Mouse (Mus musculus): ENCODE measurements around the gene Mdm2. TPM values are rescaled to one million over a fixed set of nuclear protein-coding genes. Genes with fewer than 3 reads are reported as not detected.
A peak's percentile ranks its signal among the peaks of the same experiment; 100 is the strongest.

The Mdm2 gene
- polyA plus RNA-seq, 1 experiment from 2014 or later, result 48.4 TPM

DNA sequence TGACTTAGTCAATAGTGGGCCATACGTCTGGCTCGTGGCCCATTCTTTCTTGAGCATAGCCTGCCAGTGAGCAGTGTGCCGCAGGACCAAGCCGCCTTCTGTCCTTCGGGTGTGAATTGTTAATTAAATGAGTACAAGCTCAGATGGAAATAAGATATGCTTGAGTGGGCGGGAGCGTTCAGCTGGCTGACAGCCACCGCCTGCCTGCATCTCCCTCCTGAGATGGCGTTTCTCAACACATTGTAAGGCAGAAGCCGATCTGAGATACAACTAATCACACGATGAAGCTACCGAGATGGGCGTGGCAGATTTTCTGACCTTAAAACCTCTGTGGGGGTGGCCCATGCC lies 63.4 kb downstream of the Mdm2 start:
- Histone ChIP-seq H3K9ac (no peak overlapping the region), H3K27me3 (ENCODE audit: control insufficient read depth, insufficient read depth, low read length) (no peaks in the 10 kb centered on the region), H3K36me3 (replicated peaks; ENCODE audit: control insufficient read depth, insufficient read depth) (no peaks in the 10 kb centered on the region), H3K4me2 (replicated peaks) (peak overlapping the region; percentile 11; the same call in 1 of the 2 replicates), H3K4me1 (replicated peaks; ENCODE audit: control insufficient read depth, insufficient read depth, low read length) (0 out of 2 replicates have a peak, but pooled peaks cover 9% of the 10 kb centered on the region), H3K4me3 (replicated peaks; ENCODE audit: low read length) (no peak overlapping the region), H3K27ac (no peak overlapping the region), H3K9me3 (ENCODE audit: control insufficient read depth, low read length) (no peaks in the 10 kb centered on the region)
- WGBS, result 22% methylated on average over 13 of the region's 13 CpGs
- ATAC-seq (ENCODE audit: low FRiP score) (peak; percentile 76; the same call in 1 of the 2 replicates), DNase-seq (ENCODE audit: low spot score) (peak; percentile 51)

DNA sequence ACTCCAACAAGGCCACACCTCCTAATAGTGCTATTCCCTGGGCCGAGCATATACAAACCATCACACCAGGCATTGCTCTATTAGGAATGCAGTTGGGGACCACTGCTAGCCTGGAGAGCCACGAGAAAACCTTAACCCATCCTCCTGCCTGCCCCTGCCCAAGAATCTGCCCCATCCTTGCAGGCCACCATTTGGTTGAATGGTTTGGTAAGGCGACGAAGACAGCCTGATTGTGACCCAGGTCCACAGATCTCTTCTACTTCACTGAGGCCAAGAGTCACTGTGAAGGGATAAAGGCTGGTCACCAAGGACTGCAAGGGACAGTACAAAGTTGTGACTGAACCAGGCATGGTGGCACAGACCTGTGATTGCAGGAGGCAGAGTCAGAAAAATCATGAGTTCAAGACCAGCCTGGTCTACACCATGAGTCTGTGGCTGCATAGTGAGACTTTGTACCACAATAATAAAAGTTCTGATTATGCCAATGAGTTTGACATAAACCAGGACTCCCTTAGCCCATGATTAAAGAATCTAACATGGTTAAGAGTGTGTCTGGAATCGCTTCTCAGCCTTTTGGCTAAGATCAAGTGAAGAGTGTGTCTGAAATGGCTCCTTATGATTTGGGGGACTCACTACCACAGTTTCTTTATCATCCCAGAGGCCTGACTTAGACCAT lies 63.9 kb downstream of the Mdm2 start:
- DNase-seq (ENCODE audit: low spot score) (no peak), ATAC-seq (ENCODE audit: low FRiP score) (no peak)
- no peak overlapping the region for H3K27ac ChIP-seq
- H3K27me3 ChIP-seq (ENCODE audit: control insufficient read depth, insufficient read depth, low read length), result no peaks in the 10 kb centered on the region
- peak overlapping the region; percentile 11; the same call in 1 of the 2 replicates for H3K4me2 ChIP-seq (replicated peaks)
- 0 out of 2 replicates have a peak, but pooled peaks cover 9% of the 10 kb centered on the region for H3K4me1 ChIP-seq (replicated peaks; ENCODE audit: control insufficient read depth, insufficient read depth, low read length)
- no peaks in the 10 kb centered on the region for H3K9me3 ChIP-seq (ENCODE audit: control insufficient read depth, low read length)
- H3K4me3 ChIP-seq (replicated peaks; ENCODE audit: low read length), result no peak overlapping the region
- 90% methylated on average over 5 of the region's 5 CpGs for WGBS
- no peak overlapping the region for H3K9ac ChIP-seq
- no peaks in the 10 kb centered on the region for H3K36me3 ChIP-seq (replicated peaks; ENCODE audit: control insufficient read depth, insufficient read depth)

DNA sequence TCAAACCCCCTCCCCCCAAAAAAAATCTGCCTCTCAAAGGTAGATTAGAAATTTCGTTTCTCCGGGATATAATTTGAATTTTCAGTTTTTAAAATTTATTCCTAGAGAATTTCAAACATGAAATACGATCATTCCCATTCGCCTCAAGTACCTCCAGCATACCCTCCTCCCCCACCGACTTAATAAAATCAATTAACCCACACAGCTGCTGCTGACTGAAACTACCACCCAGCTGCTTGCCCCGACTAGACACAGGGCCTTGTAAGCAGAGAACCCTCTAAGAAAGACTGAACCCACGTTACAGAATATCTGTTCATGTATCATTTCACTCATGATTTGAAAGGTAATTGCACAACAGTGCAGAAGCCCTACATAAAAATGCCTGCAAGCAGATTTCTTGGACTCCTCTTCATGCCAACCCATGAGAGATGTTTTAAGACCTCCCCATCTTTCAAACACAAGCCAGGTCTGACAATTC lies 65.0 kb downstream of the Mdm2 start:
- Histone ChIP-seq H3K9me3 (ENCODE audit: control insufficient read depth, low read length) (no peaks in the 10 kb centered on the region), H3K4me3 (replicated peaks; ENCODE audit: low read length) (no peak overlapping the region), H3K4me2 (replicated peaks) (no peak overlapping the region), H3K27ac (no peak overlapping the region), H3K9ac (no peak overlapping the region), H3K4me1 (replicated peaks; ENCODE audit: control insufficient read depth, insufficient read depth, low read length) (0 out of 2 replicates have a peak, but pooled peaks cover 9% of the 10 kb centered on the region), H3K27me3 (ENCODE audit: control insufficient read depth, insufficient read depth, low read length) (no peaks in the 10 kb centered on the region), H3K36me3 (replicated peaks; ENCODE audit: control insufficient read depth, insufficient read depth) (no peaks in the 10 kb centered on the region)
- 66% methylated on average over 7 of the region's 7 CpGs for WGBS
- no peak for DNase-seq (ENCODE audit: low spot score)
- ATAC-seq (ENCODE audit: low FRiP score), result no peak

DNA sequence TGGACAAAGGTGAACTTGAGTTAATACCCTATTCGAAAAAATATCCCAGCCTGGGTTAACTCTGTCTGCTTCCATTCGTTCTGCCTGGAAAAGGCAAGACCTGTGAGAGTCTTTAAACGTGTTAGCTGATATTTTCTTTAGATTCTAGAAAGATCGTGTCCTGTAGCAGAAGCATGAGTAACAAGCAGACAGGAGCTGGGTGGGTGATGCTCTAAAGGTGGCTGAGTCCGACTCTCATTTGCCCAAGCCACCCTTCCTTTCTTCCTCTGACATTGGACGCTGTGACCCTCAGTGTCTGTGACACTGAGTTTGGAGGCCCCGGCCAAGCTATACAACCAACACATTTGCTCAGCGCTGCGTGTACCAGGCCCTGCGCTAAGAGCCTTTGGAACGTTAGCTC lies 65.7 kb downstream of the Mdm2 start:
- Histone ChIP-seq H3K4me3 (replicated peaks; ENCODE audit: low read length) (no peak overlapping the region), H3K4me2 (replicated peaks) (no peak overlapping the region), H3K9me3 (ENCODE audit: control insufficient read depth, low read length) (no peaks in the 10 kb centered on the region), H3K27ac (no peak overlapping the region), H3K9ac (no peak overlapping the region), H3K27me3 (ENCODE audit: control insufficient read depth, insufficient read depth, low read length) (no peaks in the 10 kb centered on the region), H3K4me1 (replicated peaks; ENCODE audit: control insufficient read depth, insufficient read depth, low read length) (0 out of 2 replicates have a peak, but pooled peaks cover 9% of the 10 kb centered on the region), H3K36me3 (replicated peaks; ENCODE audit: control insufficient read depth, insufficient read depth) (no peaks in the 10 kb centered on the region)
- ATAC-seq (ENCODE audit: low FRiP score), result no peak
- 91% methylated on average over 11 of the region's 11 CpGs for WGBS
- DNase-seq (ENCODE audit: low spot score), result no peak

DNA sequence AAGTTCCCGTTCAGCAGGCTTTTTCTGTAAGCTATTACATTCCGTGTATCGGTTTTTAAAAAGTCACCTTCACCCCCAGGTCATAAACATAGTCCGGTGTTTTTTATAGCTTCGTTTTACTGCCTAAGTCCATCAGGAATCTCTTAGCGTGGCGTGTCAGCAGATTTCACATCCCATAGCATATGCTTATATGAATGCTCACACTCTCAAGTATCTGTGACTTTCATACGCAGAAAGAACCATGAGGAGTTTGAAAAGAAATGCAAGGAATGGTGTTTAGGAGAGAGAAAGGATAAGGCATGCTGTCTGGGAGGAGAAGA lies 66.2 kb downstream of the Mdm2 start:
- Histone ChIP-seq H3K4me3 (replicated peaks; ENCODE audit: low read length) (no peak overlapping the region), H3K27ac (no peak overlapping the region), H3K27me3 (ENCODE audit: control insufficient read depth, insufficient read depth, low read length) (no peaks in the 10 kb centered on the region), H3K36me3 (replicated peaks; ENCODE audit: control insufficient read depth, insufficient read depth) (no peaks in the 10 kb centered on the region), H3K9me3 (ENCODE audit: control insufficient read depth, low read length) (no peaks in the 10 kb centered on the region), H3K4me2 (replicated peaks) (no peak overlapping the region), H3K4me1 (replicated peaks; ENCODE audit: control insufficient read depth, insufficient read depth, low read length) (0 out of 2 replicates have a peak, but pooled peaks cover 9% of the 10 kb centered on the region), H3K9ac (no peak overlapping the region)
- WGBS, result 87% methylated on average over 8 of the region's 8 CpGs
- DNase-seq (ENCODE audit: low spot score), result no peak
- no peak for ATAC-seq (ENCODE audit: low FRiP score)

DNA sequence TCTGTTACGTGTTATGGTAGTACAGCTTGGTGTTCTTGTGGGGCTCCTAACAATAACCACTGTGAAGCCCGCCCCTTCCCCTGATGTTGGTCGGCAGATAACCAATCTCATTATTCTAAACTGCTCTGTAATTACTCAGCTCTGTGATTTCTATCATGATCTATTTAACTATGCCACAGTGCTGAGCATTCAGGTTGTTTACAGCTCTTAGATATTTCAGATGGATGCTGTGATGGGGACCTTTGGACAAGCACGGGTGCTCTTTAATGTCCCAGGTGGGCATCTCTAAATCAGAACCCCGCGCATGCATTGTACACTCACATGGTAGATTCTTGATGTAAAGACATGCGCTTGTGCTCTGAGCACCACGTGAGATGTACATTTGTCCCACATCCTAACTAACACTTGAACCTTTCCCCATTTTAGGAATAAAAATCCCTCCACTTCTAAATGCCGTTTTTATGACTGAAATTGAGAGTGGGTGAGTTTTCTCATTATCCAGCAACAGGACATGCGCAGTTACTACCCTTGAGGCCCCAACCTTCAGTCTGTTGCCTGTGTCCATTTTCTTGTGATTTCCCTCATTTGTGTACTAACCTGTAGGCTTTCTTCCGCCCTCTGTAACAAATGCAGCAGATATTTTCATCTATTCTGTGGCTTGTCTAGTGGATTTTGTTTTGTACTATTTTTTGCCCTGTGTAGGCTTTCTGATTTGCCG lies 66.7 kb downstream of the Mdm2 start:
- DNase-seq (ENCODE audit: low spot score), result no peak
- H3K4me1 ChIP-seq (replicated peaks; ENCODE audit: control insufficient read depth, insufficient read depth, low read length), result 0 out of 2 replicates have a peak, but pooled peaks cover 9% of the 10 kb centered on the region
- no peak overlapping the region for H3K4me2 ChIP-seq (replicated peaks)
- WGBS, result 86% methylated on average over 12 of the region's 12 CpGs
- H3K27me3 ChIP-seq (ENCODE audit: control insufficient read depth, insufficient read depth, low read length), result no peaks in the 10 kb centered on the region
- H3K9ac ChIP-seq, result no peak overlapping the region
- no peaks in the 10 kb centered on the region for H3K36me3 ChIP-seq (replicated peaks; ENCODE audit: control insufficient read depth, insufficient read depth)
- no peaks in the 10 kb centered on the region for H3K9me3 ChIP-seq (ENCODE audit: control insufficient read depth, low read length)
- no peak overlapping the region for H3K27ac ChIP-seq
- ATAC-seq (ENCODE audit: low FRiP score), result no peak
- H3K4me3 ChIP-seq (replicated peaks; ENCODE audit: low read length), result no peak overlapping the region

DNA sequence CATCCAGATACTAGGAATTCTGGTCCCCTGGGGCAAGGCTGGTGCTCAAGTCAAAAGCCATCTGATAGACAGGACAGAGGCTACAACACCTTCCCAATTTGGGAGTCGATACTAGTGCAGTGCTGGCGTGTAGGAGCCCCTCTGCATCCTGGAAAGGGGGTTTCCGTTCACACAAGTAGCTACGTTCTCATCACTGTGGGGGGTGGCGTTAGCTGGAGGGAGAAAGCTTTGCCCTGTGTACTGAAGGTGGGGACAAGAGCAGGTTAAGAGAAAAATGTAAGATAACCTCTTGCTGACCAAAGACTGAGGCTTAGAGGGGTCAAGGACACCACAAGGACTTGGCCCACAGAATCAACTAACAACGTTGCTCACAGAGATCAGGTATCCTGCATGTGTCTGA lies 67.3 kb downstream of the Mdm2 start:
- Histone ChIP-seq H3K27ac (no peak overlapping the region), H3K4me2 (replicated peaks) (no peak overlapping the region), H3K4me1 (replicated peaks; ENCODE audit: control insufficient read depth, insufficient read depth, low read length) (0 out of 2 replicates have a peak, but pooled peaks cover 9% of the 10 kb centered on the region), H3K9ac (no peak overlapping the region), H3K27me3 (ENCODE audit: control insufficient read depth, insufficient read depth, low read length) (no peaks in the 10 kb centered on the region), H3K4me3 (replicated peaks; ENCODE audit: low read length) (no peak overlapping the region), H3K9me3 (ENCODE audit: control insufficient read depth, low read length) (no peaks in the 10 kb centered on the region), H3K36me3 (replicated peaks; ENCODE audit: control insufficient read depth, insufficient read depth) (no peaks in the 10 kb centered on the region)
- DNase-seq (ENCODE audit: low spot score) (no peak), ATAC-seq (ENCODE audit: low FRiP score) (no peak)
- 85% methylated on average over 6 of the region's 6 CpGs for WGBS

DNA sequence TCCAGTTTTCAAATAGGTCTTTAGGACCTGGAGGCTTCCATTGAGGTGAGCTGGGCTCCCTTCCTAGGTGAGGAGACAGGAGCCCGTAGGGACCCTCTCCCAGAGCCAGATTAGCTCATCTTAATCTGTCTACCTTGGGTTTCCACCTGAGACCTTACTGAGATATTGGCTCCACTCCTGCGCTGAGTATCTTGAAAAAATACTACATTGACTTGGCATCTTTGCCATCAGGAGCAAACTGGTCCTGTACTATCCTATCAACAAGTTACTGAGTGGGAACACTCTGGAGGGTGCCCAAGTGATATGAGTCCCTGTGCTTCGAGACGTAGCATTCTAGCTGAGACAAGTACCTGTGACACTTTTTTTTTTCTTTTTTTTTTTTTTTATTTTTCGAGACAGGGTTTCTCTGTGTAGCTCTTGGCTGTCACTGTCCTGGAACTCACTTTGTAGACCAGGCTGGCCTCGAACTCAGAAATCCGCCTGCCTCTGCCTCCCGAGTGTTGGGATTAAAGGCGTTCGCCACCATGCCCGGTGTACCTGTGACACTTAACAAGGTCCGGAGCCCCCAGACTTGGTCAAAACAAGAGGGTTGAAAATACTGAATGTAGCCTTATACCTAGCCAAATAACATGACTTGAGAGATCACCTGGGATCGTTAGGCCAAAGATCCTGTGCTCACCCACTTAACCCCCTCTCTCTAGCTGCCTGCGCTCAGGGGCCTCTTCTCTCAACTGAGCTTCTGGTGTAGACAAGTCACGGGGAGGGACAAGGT lies 67.9 kb downstream of the Mdm2 start:
- no peak overlapping the region for H3K4me3 ChIP-seq (replicated peaks; ENCODE audit: low read length)
- DNase-seq (ENCODE audit: low spot score), result no peak
- no peak for ATAC-seq (ENCODE audit: low FRiP score)
- no peak overlapping the region for H3K9ac ChIP-seq
- no peaks in the 10 kb centered on the region for H3K9me3 ChIP-seq (ENCODE audit: control insufficient read depth, low read length)
- 0 out of 2 replicates have a peak, but pooled peaks cover 9% of the 10 kb centered on the region for H3K4me1 ChIP-seq (replicated peaks; ENCODE audit: control insufficient read depth, insufficient read depth, low read length)
- no peaks in the 10 kb centered on the region for H3K27me3 ChIP-seq (ENCODE audit: control insufficient read depth, insufficient read depth, low read length)
- H3K27ac ChIP-seq, result no peak overlapping the region
- 95% methylated on average over 15 of the region's 15 CpGs for WGBS
- H3K36me3 ChIP-seq (replicated peaks; ENCODE audit: control insufficient read depth, insufficient read depth), result no peaks in the 10 kb centered on the region
- no peak overlapping the region for H3K4me2 ChIP-seq (replicated peaks)

DNA sequence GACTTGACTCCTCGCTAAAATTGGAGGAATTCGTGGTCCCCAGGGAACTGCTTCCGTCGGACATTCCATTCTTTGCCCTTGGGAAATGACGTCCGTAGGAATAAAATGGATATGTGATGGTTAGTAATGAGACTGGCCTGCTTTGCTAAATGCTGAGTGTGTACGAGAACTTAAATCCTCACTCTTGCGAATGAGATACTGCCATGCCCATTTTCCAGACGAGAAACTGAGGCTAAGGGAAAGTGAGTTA lies 68.4 kb downstream of the Mdm2 start:
- no peak overlapping the region for H3K4me3 ChIP-seq (replicated peaks; ENCODE audit: low read length)
- 0 out of 2 replicates have a peak, but pooled peaks cover 4% of the 10 kb centered on the region for H3K4me1 ChIP-seq (replicated peaks; ENCODE audit: control insufficient read depth, insufficient read depth, low read length)
- 85% methylated on average over 9 of the region's 9 CpGs for WGBS
- no peak overlapping the region for H3K4me2 ChIP-seq (replicated peaks)
- no peaks in the 10 kb centered on the region for H3K36me3 ChIP-seq (replicated peaks; ENCODE audit: control insufficient read depth, insufficient read depth)
- no peak overlapping the region for H3K9ac ChIP-seq
- DNase-seq (ENCODE audit: low spot score) (no peak), ATAC-seq (ENCODE audit: low FRiP score) (no peak)
- H3K27me3 ChIP-seq (ENCODE audit: control insufficient read depth, insufficient read depth, low read length), result no peaks in the 10 kb centered on the region
- H3K9me3 ChIP-seq (ENCODE audit: control insufficient read depth, low read length), result no peaks in the 10 kb centered on the region
- no peak overlapping the region for H3K27ac ChIP-seq

Measured in hindbrain, embryonic 14.5 days (tissue).